Mouse (Mus musculus) liver, embryonic 12.5 days (tissue): Measurements from ENCODE around the gene Hist2h4. TPM values are rescaled to one million over a fixed set of nuclear protein-coding genes. Genes with fewer than 3 reads are reported as not detected.

Experiments
- microRNA-seq: library from miRNA; unstranded; fragments of <30 nt; microRNA quantifications from one replicate; pipeline ENCODE4, GENCODE M21; 2017
- polyA plus RNA-seq: library from polyadenylated mRNA; unstranded; fragments of >200 nt; fragmentation: Nextera tagmentation; extraction: Ambion mirVana; gene quantifications from 2 replicates; pipeline ENCODE4 v1.2.1, GENCODE M21; 2016

Gene Hist2h4
- polyA plus RNA-seq, 1 experiment from 2014 or later: 29.3 TPM

Small RNA genes lying within 50 kb of the gene (microRNA-seq; reads per million reads assigned to microRNA genes)
- gene Gm44492 (1.4 reads per million), gene Gm47311 (not detected), gene Gm47313 (not detected)

Other genes starting within 250 kb of the Hist2h4 start
- gene Vps45, start 204.8 kb downstream of the Hist2h4 start, polyA plus RNA-seq: 17.6 and 18.6 TPM in 2 replicates
- 10.8 and 12.7 TPM in 2 replicates for gene Otud7b, start 158.8 kb downstream of the Hist2h4 start, polyA plus RNA-seq
- 2.4 and 3.9 TPM in 2 replicates for gene Mtmr11, start 101.3 kb downstream of the Hist2h4 start, polyA plus RNA-seq
- 135 and 142 TPM in 2 replicates for gene Sf3b4, start 91.0 kb downstream of the Hist2h4 start, polyA plus RNA-seq
- gene Sv2a, start 82.2 kb downstream of the Hist2h4 start, polyA plus RNA-seq: 1.1 and 1.4 TPM in 2 replicates
- gene Bola1, start 43.6 kb downstream of the Hist2h4 start, polyA plus RNA-seq: 57.4 and 61.7 TPM in 2 replicates
- 0.71 and 0.86 TPM in 2 replicates for gene Hist2h2ab, start 43.4 kb downstream of the Hist2h4 start, polyA plus RNA-seq
- gene Hist2h2ac, start 42.4 kb downstream of the Hist2h4 start, polyA plus RNA-seq: 15.9 and 17.5 TPM in 2 replicates
- 6.1 and 6.6 TPM in 2 replicates for gene Hist2h2be, start 42.2 kb downstream of the Hist2h4 start, polyA plus RNA-seq
- gene Hist2h3c2, start 24.2 kb downstream of the Hist2h4 start, polyA plus RNA-seq: 12.3 and 13.8 TPM in 2 replicates
- 55.9 and 73.8 TPM in 2 replicates for gene Hist2h2aa2, start 23.0 kb downstream of the Hist2h4 start, polyA plus RNA-seq
- 23.9 and 29.2 TPM in 2 replicates for gene Hist2h2aa1, start 17.8 kb downstream of the Hist2h4 start, polyA plus RNA-seq
- 2.7 and 3.0 TPM in 2 replicates for gene Hist2h3c1, start 16.6 kb downstream of the Hist2h4 start, polyA plus RNA-seq
- gene Hist2h3b, start 5.3 kb upstream of the Hist2h4 start, polyA plus RNA-seq: 99.1 and 113 TPM in 2 replicates
- gene Hist2h2bb, start 6.4 kb upstream of the Hist2h4 start, polyA plus RNA-seq: 23.6 and 31.6 TPM in 2 replicates
- gene Fcgr1, start 30.7 kb upstream of the Hist2h4 start, polyA plus RNA-seq: 2.4 and 2.7 TPM in 2 replicates
- gene BC107364, start 189.0 kb upstream of the Hist2h4 start, polyA plus RNA-seq: not detected in 2 replicates